Mouse (Mus musculus): ENCODE data around the gene Exoc4.

Exoc4 gene

DNA sequence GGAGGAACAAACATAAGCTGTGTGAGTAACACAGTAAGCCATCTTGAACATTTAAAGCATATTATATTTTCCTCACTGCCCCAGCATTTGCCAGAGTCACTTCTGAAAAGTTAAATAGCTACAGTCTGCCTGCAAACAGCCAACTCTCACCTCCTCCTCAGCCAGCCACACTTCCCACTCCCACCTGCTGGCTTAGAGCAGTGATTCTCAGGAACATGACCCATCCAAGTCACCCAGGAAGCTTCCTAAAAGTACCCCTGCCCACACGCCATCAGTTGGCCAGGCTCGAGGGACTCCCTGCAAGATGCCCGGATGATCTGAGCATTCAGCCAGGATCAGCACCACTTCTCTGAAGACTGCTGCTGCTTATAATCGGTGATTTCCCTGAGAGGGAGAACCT, 514.4 kb downstream of the Exoc4 start:
- no peak for DNase-seq (ENCODE audit: low spot score)

DNA sequence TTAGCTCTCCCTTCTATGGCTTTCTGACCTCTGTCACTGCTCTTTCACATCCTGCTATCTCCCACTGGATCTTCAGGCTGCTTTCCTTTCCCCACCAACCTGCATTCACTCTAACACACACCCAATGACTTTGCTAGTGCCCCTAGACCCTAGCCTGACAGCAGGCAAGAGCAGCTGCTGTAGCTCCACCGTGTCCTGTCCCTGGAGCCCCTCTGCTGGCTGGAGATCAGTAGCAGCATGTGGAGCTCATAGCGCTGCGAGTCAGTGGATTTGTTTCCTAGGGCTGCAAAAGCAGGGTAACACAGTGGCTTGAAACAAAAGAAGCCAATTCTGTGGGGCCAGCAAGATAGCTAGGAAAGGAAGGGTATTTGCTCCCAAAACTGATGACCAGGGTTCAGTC, 515.1 kb downstream of the Exoc4 start:
- DNase-seq (ENCODE audit: low spot score), result no peak

DNA sequence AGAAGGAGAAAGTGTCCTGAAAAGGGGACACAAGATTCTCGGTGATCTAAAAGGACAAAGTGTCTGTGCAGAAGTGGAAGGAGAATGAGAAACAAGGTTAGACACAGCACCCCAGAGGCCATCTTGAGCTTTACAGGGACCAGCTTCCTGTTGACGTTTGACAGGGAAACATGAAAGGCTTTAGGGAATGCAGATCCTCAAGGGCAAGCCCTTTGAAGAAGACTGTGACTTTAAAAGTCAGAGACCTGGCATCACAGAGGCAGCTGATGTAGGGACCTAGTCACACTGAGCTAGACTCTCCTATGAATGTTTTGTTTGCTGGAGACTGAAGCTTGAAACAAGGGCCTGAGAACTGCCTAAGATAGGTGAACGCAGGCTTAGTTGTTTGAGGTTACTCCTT, 520.4 kb downstream of the Exoc4 start:
- no peak for DNase-seq (ENCODE audit: low spot score)

DNA sequence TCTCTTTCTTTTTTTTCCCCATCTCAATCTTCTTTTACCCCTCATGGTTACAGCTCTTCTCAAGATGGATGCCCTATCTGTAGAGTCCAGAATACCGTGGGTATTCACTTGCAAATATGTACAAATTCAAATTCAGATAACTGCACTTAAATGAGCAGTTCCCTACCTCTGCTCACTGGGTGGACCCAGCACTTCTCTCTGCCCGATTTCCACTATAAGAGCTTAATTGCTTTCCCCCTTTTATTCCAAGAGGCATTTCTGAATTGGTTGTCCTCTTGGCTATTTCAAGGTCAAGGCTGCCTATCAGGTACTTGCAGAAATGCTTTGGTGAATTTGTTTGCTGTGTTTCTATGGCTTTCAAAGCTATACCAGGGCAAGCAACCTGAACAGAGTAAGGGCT, 521.1 kb downstream of the Exoc4 start:
- no peak for DNase-seq (ENCODE audit: low spot score)

DNA sequence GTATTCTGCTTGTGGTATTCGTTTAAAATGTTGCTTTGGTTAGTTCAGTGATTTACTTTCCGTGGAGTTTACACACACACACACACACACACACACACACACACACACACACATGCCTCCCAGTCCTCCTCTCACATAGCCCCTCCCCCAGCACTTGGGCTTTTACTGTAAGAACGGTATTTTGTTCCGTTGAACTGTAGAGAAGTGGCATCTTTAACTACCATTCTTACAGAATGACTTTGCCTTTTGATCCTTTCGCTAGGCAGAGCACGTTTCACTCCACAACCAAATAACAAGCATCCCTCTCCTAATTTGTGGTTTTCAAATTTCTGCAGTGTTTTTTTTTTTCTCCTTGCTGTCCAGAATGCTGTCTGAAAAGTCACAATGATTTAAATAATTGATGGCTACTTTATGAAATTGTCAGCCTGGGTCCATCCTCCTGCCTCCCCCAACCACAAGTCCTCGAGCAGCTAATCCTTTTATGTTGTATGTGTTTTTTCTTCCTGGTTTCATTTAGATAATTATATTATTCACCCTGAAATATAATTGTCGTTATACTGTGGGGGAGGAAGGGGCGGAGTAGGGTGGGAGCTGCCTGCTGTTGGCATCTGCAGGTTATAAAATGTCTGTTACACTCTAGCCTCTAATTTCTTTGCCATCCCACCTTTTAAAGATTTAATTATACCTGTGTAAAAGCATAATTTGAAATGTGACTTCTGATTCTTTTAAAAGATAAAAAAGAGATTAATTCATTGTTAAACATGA, 523.8 kb downstream of the Exoc4 start:
- no peak for DNase-seq (ENCODE audit: low spot score)

DNA sequence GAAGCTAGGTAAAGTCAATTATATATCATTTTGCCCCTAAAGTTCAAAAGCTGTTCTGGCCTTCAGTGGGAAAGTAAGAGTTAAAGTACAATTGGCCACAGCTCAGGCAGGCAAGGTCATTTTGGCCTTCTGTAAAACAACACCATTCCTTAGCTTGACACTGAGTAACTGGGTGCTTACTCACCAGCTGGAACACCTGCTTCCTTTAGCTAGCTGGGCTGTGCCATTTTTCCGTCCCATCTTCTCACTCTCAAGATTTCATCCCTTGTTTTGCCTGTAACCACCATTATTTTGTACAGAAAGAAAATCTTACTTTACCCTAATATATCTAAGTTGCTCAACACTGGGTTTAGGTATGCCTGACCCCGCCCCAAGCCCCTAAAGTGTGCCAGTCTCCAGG, 543.7 kb downstream of the Exoc4 start:
- no peak for DNase-seq (ENCODE audit: low spot score)

DNA sequence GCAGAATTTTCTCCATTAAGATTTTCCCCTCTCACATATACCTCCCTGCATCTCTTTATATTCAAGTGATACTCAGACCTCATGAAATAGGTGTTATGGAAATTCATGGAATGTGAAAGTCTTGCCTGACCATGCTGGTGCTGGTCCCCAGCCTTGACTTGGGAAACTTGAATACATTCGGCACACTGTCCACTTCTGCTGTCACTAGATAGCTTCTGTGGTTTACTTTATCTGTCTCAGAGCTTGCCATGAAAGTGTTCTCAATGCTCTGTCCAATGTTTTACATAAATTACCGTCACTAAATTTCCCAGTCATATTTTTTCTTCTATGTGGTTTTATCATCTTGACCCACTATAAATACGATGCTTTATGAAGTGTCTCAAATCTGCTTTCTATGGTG, 552.4 kb downstream of the Exoc4 start:
- DNase-seq (ENCODE audit: low spot score), result no peak

DNA sequence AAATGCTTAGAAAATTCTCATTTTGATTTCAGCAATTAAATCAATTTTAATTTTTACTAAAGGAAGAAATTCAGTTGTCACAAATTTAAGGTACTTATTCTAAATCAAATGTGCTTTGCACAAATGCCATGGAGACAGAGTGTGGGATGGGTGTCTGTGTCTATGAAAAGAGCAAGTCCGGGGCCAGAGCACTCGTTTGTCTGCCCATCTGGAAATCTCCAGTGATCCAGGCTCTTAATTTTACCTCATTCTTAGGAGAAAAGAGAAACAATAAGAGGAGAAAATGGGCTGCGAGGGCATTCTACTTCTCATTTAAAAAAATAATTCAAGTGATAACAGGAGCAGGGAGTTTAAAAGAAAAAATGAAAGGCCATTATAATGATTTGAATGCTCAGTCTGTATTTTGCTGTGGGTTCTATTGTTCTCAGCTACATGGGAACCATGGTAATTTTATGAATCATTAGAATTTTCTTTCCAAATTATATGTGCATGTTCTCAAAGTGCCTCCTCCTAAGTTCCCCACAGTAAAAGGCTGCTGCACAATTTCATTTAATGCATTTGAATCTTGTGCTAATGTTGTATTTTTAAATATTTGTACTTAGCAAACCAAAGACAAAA, 554.7 kb downstream of the Exoc4 start:
- DNase-seq (ENCODE audit: low spot score), result no peak

DNA sequence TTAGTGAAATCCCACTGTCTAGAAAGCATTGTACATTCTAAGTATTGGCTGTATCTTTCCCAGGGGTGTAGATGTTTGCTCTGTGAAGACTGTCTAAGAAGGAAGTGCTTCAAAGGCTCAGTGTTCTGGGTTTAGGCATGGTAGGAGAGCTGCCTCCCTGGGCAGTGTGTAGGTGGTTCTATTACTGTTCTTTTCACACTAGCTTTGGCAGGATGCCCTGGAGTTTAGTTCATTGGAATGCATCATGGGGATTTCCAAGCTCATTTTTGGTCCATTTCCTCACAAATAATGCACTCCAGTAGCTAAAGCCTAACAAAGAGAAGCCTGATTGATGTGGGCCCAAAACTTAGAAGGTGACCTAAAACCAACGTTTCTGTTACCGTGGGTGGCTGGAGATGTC, 555.9 kb downstream of the Exoc4 start:
- DNase-seq (ENCODE audit: low spot score), result no peak

DNA sequence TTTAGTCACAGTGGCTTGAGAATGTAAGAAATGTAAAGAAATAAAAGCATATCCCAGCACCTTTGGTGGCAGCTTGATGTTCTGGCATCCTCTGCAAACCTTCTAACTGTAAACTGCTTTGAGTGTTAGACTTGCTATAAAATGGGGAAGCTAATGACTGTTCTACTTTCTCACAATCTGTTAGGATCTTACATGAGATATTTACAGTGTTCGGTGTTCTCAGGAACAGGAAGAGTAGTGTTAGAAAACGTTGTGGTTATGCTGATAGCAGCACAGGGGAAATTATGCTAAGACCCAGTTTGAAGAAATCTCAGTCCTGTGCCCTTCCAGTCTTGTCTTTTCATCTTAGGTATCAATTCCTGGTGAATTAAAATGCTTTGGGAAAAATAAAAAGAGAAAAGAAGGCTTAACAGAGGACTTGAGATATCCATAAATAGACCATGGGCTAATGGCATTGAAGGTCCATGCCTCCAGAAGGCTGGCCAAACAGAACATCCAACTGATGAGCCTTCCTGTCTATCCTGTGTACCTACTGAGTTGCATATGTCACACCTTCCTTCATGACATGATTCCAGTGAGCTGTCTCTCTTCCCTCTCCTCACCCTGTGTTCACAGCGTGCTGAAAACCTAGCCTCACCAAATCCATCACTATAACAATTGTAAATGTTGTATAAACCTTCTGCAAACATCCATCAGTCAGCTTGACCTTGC, 557.3 kb downstream of the Exoc4 start:
- no peak for DNase-seq (ENCODE audit: low spot score)

DNA sequence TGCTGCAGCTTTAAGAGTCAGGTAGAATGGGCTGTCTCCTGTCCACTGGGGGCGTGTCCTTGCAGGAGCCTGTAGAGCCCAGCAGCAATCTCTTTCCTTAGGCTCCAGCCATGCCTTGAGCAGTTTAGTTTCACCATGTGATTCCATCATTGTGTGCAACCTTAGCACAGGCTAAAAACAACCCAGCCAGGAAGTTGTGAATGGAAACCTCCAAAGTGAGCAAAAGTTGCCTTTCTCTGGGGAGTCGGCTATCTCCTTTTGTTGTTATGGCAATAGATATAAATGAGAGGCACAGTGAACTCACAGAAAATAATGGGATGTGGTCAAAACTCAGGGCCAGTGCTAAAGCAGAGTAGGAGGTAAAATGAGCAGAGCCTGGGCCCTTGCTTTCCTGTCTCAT, 565.5 kb downstream of the Exoc4 start:
- DNase-seq (ENCODE audit: low spot score), result no peak

DNA sequence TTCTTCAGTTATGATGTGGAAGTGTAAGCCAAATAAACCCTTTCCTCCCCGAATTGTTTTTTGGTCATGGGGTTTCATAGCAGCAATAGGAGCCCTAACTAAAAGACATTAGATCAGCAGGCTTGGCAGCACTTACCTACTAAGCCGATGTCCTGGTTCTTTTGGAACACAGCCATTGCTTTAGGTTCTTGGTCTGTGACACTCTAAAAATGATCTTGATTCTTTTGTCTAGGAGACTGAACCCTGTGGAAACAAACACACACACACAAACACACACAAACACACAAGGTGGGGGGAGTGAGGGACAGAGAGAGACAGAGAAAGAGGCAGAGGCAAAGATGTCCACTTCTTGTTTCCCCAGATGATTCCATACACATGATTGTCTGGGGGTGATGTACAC, 574.3 kb downstream of the Exoc4 start:
- no peak for DNase-seq (ENCODE audit: low spot score)

DNA sequence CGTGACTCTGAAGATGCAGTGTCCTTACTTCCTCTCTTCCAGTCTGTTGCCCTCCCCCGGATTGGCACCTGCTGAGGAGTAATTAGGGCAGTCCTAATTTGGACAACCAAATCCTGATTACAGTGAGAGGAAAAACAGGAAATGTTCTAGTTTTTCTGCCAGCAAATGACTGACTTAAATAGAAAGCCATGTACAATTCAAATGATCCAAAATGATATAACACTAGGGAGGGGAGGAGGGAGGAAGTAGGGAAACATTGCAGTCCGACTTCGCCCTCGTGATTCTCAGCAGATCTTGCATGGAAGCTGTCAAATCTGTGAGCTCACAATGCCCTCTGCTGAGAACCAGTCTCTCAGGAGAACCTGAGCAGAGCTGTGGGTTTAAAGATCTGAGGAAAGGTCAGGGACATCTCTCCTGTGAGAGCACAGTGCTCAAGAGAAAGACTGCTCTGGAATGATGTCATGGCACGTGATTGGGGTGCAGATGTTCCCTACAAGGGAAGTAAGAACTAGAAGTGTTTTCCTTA, 575.0 kb downstream of the Exoc4 start:
- DNase-seq (ENCODE audit: low spot score), result no peak

DNA sequence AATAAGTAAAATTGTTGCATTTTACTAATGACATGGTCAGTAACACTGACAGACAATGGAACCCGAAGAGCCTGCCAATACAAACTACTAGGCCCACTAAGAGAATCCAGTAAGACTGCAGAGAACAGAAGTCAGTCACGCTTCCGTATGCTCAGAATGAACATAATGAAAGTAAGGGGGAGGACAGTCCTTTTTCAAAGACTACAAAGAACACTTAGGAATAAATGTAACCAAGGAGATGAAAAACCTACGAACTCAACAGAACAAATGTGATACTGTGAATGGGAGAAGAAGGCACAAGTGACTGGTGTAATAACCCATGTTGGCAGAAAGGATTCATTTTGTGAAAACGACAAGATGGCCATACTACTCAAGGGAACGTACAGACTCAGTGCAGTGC, 579.6 kb downstream of the Exoc4 start:
- no peak for DNase-seq (ENCODE audit: low spot score)

DNA sequence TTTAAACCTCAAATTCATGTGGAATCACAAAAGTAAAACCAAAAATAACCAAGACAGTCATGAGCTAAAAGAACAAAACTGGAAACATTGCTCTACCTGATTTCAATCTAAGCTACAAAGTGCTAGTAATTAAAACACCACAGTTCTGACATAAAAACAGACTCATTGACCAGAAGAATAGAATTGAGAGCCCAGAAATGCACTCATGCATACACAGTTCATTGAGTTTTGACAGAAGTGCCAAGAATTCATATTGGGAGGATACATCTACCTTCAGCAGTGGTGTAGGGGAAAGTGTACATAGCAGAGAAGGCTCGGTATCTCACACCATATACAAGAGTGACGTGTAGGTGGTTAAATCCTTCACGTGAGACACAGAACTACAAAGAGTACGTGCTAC, 580.4 kb downstream of the Exoc4 start:
- no peak for DNase-seq (ENCODE audit: low spot score)

DNA sequence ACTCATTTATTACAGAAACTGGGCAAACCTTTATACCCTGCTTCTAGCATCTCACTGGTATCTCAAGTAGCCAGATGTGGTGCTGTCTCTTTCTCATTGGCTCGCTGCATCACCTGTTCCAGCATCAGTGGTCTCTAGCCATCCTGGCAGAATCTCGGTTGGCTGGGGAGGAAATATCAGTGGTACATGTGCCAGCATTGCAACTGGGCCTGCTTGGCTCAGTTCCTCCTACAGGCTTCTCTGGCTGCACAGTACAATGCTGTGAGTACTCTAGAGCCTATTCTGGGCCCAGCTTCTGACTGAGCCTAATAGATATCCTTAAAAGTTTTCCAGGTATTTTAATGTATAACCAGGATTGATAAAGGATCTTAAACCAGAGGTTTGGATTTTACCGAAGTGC, 582.4 kb downstream of the Exoc4 start:
- no peak for DNase-seq (ENCODE audit: low spot score)

DNA sequence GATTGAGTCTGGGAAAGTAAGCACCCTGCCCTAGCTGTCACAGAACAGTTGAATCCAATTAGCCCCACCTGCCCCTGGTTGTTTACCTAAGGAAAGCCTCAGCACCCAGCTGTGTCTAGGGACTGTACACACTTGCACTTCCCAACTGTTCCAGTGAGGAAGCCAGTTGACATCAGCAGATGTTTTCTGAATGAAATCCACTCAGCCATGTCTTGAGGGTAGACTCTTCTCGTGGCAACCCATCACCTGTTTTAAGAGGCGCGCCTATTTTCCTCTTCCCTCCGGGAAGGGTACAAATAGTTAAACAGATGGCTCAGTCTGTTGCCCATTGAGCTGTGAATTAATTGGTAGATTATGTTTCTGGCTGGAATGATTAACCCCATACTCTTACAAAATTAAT, 584.1 kb downstream of the Exoc4 start:
- peak; percentile 14 for DNase-seq (ENCODE audit: low spot score)

DNA sequence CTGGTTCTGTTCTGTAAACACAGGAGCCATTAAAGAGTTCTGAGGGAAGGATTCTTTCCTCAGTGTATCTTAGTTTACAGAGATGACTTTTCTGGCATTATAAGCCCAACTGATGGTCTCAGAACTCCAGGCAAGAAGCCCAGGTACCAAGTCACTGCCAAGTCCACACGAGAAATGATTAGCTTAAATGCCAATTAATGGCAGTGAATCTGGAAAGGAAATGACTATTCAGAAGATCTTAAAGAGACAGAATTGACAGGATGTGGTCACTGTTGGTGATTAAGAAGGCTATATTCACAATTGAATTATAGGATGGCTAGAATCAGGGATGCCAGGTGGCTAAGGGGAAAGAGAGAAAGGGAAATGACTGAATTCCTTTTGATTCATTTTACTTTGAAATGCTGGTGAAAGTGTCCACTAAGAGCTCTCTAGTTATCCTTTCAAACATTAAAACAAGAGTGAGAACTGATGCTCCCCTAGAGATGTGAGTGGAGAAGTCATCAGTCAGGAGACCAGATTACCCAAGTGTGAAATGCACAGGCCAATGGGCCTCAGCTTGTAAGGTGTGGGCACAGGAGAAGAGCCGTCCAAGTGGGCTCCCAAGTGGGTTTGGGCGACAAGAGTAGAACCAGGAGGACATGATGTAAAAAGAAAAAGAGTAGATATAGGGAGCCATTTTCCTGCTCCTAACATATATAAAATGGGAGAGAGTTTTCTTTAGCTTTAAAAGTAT, 587.3 kb downstream of the Exoc4 start:
- no peak for DNase-seq (ENCODE audit: low spot score)

DNA sequence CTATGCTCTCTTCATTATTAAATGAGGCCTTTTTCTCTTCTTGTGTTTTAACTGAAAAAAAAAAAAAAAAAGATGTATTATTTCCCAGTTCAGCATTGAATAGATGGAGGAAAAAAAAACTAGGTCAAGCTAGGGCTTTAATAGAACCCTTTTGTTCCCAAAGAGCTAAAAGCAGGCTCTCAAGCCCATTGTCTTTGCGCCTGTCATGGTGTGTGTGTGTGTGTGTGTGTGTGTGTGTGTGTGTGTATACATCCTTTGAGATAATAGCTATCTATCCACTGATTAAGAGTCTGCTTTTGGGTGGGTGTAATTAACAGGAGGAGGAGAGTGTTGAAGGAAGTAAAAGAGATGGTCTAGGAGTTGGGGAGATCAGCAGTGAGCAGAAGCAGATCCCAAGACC, 594.0 kb downstream of the Exoc4 start:
- DNase-seq (ENCODE audit: low spot score), result no peak

DNA sequence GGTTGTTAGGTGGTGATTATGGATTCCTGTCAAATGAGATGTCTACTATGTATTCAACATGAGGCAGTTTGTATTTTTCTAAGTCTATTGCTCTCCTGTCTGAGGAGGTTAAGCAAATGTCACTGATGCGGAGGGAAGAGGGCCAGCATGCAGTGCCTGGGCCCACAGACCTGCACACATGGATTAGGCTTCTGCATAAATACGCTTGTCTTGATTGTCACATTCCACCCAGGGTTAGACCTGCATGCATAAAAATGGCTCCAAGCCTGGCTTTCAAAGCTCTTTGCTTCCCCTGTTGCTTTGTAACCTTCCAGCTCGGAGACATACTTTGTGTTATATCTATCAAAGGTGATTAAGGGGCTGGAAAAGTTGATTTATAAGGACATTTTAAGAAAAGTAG, 610.2 kb downstream of the Exoc4 start:
- no peak for DNase-seq (ENCODE audit: low spot score)

DNA sequence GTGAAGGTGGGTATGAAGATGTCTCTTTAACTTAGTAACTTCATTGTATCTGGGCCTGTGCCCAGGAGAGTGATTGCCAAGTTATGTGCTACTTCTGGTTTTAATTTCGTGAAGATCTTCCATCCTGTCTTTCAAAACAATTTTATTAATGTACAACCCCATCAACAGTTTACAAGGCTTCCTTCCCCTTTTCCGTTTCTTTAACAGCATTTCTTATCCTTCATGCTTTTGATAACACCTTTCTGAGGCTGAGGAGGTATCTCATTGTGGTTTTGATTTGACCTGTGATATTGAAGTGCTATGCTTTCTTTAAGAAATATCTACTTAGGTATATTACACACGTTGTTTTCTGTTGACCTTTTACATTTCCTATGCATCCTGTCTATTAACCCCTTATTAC, 616.9 kb downstream of the Exoc4 start:
- no peak for DNase-seq (ENCODE audit: low spot score)

DNA sequence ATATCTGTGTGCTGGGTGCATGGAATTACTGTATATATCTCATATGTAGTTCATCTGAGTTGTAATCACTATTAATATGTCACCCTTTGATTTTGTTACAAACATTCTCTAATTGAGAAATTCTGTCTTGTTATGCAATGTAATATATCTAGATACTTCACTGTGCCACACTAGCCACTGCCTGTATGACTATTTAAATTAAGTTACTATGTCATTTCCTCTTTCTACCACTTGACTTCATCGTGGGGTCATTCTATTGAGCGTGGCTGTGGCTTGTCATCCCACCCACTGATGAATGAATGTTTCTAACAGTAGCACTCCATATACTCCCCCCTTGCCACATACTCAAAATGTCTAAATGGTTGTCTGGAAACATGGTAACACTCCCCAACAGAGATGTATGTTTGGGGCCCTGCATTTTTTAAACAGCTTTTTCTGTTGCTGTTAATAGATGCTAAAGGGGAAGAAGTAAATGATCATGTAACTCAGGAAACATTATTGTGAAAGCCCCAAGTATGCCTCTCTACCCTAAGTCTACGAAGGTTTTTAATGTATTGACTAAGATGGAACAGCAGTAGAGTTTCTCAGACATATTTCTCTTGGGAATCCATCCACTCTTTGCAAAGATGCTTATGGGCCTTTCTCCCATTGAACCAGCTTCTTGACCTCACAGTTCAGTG, 618.2 kb downstream of the Exoc4 start:
- no peak for DNase-seq (ENCODE audit: low spot score)
